Mouse (Mus musculus) heart, postnatal 4 days (tissue): ENCODE data around the gene Tgm3. TPM values are rescaled to one million over a fixed set of nuclear protein-coding genes. Genes with fewer than 3 reads are reported as not detected.
A peak's percentile ranks its signal among the peaks of the same experiment; 100 is the strongest.

Experiments used
- DNase-seq: peaks from one replicate; pipeline ENCODE4 v3.0.0; 2021
- total RNA-seq, 2 experiments: library from RNA; stranded (reverse); gene quantifications; 2 replicates each; pipeline ENCODE4 v1.2.3; 2021

The Tgm3 gene
- total RNA-seq: under 1 TPM; 0.10 to 0.11 TPM

GRCm38 (mm10) chr2:130012026-130012425 is at the start of gene Tgm3:
Gene Tgm3, plus strand, starts transcription at chr2:130012349.
- DNase-seq: no peak

- DNase-seq: no peak
These were observed 31.5 kb upstream of the Tgm3 start for GRCm38 (mm10) chr2:129980608-129981007.

- no peak for DNase-seq
These were observed 24.6 kb upstream of the Tgm3 start for GRCm38 (mm10) chr2:129987527-129988045.

- no peak for DNase-seq
These were observed 22.5 kb upstream of the Tgm3 start for GRCm38 (mm10) chr2:129989646-129990045.

- DNase-seq: no peak
These were observed 17.7 kb upstream of the Tgm3 start for GRCm38 (mm10) chr2:129994468-129994867.

- DNase-seq: no peak
These were observed 13.7 kb upstream of the Tgm3 start for GRCm38 (mm10) chr2:129998476-129998875.

GRCm38 (mm10) chr2:129999296-129999695 is 12.9 kb upstream of the Tgm3 start:
- DNase-seq: no peak

- no peak for DNase-seq
These were observed 11.5 kb upstream of the Tgm3 start for GRCm38 (mm10) chr2:130000601-130001000.

GRCm38 (mm10) chr2:130004046-130004445 is 8.1 kb upstream of the Tgm3 start:
- DNase-seq: no peak

- DNase-seq: no peak
These were observed 2.8 kb upstream of the Tgm3 start for GRCm38 (mm10) chr2:130009371-130009770.

GRCm38 (mm10) chr2:130013646-130014045 is 1.5 kb downstream of the Tgm3 start:
- no peak for DNase-seq

GRCm38 (mm10) chr2:130015196-130015595 is 3.0 kb downstream of the Tgm3 start:
- DNase-seq: no peak

GRCm38 (mm10) chr2:130018084-130018483 is 5.9 kb downstream of the Tgm3 start:
- DNase-seq: no peak

GRCm38 (mm10) chr2:130027890-130028289 is 15.7 kb downstream of the Tgm3 start:
- DNase-seq: peak; percentile 40

- no peak for DNase-seq
These were observed 17.7 kb downstream of the Tgm3 start for GRCm38 (mm10) chr2:130029826-130030225.

- peak; percentile 16 for DNase-seq
These were observed 20.5 kb downstream of the Tgm3 start for GRCm38 (mm10) chr2:130032661-130033060.

- no peak for DNase-seq
These were observed 24.7 kb downstream of the Tgm3 start for GRCm38 (mm10) chr2:130036846-130037245.

GRCm38 (mm10) chr2:130038971-130039370 is 26.8 kb downstream of the Tgm3 start:
- no peak for DNase-seq

GRCm38 (mm10) chr2:130040190-130040886 is 28.2 kb downstream of the Tgm3 start:
- no peak for DNase-seq

GRCm38 (mm10) chr2:130043835-130044234 is 31.7 kb downstream of the Tgm3 start:
- DNase-seq: no peak

GRCm38 (mm10) chr2:130047923-130048440 is 35.8 kb downstream of the Tgm3 start:
- DNase-seq: no peak

GRCm38 (mm10) chr2:130048792-130049191 is 36.6 kb downstream of the Tgm3 start:
- no peak for DNase-seq

GRCm38 (mm10) chr2:130058149-130058548 is 46.0 kb downstream of the Tgm3 start:
- no peak for DNase-seq

GRCm38 (mm10) chr2:130068228-130068627 is 56.1 kb downstream of the Tgm3 start:
- peak; percentile 52 for DNase-seq
